Mouse (Mus musculus): ENCODE results near the gene Aurka.

Aurka gene

DNA sequence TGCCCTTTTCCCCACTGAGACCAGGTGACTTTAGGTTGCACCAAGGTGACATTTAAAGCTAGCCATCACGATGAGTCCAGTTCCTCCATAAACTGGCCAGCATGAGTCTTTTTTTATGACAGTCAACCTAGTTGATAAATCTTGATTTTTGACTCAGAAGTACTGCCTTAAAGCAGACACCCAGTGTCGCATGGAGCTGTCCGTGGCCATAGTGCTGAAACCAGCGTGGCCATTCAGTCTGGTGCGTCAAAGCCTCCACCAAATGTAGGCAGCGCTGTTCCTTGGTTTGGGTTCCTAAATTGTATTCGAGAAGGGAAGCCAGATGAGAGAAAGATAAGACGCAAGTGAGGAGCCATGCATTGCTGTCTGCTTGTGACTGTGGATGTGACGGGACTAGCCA is 49.5 kb downstream of the Aurka start:
- DNase-seq, result peak; percentile 71

DNA sequence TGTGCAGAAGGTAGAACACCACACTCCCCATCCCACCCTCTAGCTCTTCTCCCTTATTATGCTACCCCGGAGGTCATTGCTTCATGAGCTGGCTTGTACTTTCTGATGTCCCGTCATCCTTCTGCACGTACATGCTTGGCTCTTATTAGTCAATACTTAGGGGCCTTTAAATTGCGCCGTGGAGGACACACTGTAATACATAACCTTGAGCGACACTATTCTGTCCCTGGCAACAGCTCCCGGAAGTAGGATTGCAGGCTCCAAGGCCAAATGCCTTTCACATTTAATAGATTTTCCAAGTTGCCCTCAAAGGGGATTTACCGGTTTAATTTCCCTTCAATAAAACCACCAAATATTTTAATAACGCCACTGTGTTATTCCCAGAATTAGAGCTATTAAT is 58.6 kb downstream of the Aurka start:
- DNase-seq, result no peak

DNA sequence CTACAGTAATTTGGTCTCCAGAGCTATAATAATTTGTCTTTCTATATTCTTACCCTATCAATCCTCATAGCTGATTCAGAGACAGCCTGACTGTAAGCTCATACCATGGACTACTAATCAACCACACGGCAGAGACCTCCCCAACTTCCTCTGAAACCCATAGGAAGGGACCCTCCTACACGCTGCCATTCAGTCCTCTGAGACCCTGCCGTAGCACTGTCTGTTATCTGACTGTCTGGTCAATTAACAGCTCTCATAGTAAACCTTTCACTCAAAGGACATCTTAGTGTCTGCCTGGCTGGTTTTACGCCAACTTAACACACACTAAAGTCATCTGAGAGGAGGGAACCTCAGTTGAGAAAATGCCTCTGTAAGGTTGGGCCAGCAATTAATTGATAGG is 63.8 kb downstream of the Aurka start:
- no peak for DNase-seq

Measured in liver (tissue).